Mouse (Mus musculus): ENCODE data around the gene BC049730. TPM values are rescaled to one million over a fixed set of nuclear protein-coding genes. Genes with fewer than 3 reads are reported as not detected.

BC049730 gene
- polyA plus RNA-seq, 1 experiment from 2014 or later: not detected

Other genes starting within 250 kb of the BC049730 start
- 5.8 and 6.5 TPM in 2 replicates for gene Plaur, start 246.8 kb upstream of the BC049730 start, polyA plus RNA-seq (2015; fragmentation: Nextera tagmentation; extraction: Ambion mirVana)
- gene Cadm4, start 227.2 kb upstream of the BC049730 start, polyA plus RNA-seq (2015; fragmentation: Nextera tagmentation; extraction: Ambion mirVana): 0.20 and 0.25 TPM in 2 replicates
- gene Zfp428, start 202.2 kb upstream of the BC049730 start, polyA plus RNA-seq (2015; fragmentation: Nextera tagmentation; extraction: Ambion mirVana): 4.2 and 4.5 TPM in 2 replicates
- gene AC161166.1, start 196.8 kb upstream of the BC049730 start, polyA plus RNA-seq (2015; fragmentation: Nextera tagmentation; extraction: Ambion mirVana): not detected in 2 replicates
- 1.6 and 2.0 TPM in 2 replicates for gene Irgq, start 178.6 kb upstream of the BC049730 start, polyA plus RNA-seq (2015; fragmentation: Nextera tagmentation; extraction: Ambion mirVana)
- not detected in 2 replicates for gene Pinlyp, start 163.1 kb upstream of the BC049730 start, polyA plus RNA-seq (2015; fragmentation: Nextera tagmentation; extraction: Ambion mirVana)
- 41.1 and 48.9 TPM in 2 replicates for gene Xrcc1, start 163.0 kb upstream of the BC049730 start, polyA plus RNA-seq (2015; fragmentation: Nextera tagmentation; extraction: Ambion mirVana)
- gene Ethe1, start 121.7 kb upstream of the BC049730 start, polyA plus RNA-seq (2015; fragmentation: Nextera tagmentation; extraction: Ambion mirVana): 27.1 and 28.9 TPM in 2 replicates
- 0.22 and 0.24 TPM in 2 replicates for gene Zfp575, start 121.6 kb upstream of the BC049730 start, polyA plus RNA-seq (2015; fragmentation: Nextera tagmentation; extraction: Ambion mirVana)
- 0.10 and 0.12 TPM in 2 replicates for gene Phldb3, start 98.5 kb upstream of the BC049730 start, polyA plus RNA-seq (2015; fragmentation: Nextera tagmentation; extraction: Ambion mirVana)
- not detected in 2 replicates for gene Lypd3, start 72.7 kb upstream of the BC049730 start, polyA plus RNA-seq (2015; fragmentation: Nextera tagmentation; extraction: Ambion mirVana)
- gene Tex101, start 32.6 kb upstream of the BC049730 start, polyA plus RNA-seq (2015; fragmentation: Nextera tagmentation; extraction: Ambion mirVana): 0.08 TPM in 1 of 2 replicates, not detected in the other
- not detected in 2 replicates for gene Gm4763, start 17.7 kb downstream of the BC049730 start, polyA plus RNA-seq (2015; fragmentation: Nextera tagmentation; extraction: Ambion mirVana)
- 10.1 and 13.5 TPM in 2 replicates for gene Cd177, start 51.1 kb downstream of the BC049730 start, polyA plus RNA-seq (2015; fragmentation: Nextera tagmentation; extraction: Ambion mirVana)
- gene Ceacam10, start 68.0 kb downstream of the BC049730 start, polyA plus RNA-seq (2015; fragmentation: Nextera tagmentation; extraction: Ambion mirVana): 2.1 and 2.4 TPM in 2 replicates
- 1.6 and 1.9 TPM in 2 replicates for gene Gm9844, start 153.0 kb downstream of the BC049730 start, polyA plus RNA-seq (2015; fragmentation: Nextera tagmentation; extraction: Ambion mirVana)
- not detected in 2 replicates for gene Lypd4, start 160.7 kb downstream of the BC049730 start, polyA plus RNA-seq (2015; fragmentation: Nextera tagmentation; extraction: Ambion mirVana)
- not detected in 2 replicates for gene Dmrtc2, start 160.8 kb downstream of the BC049730 start, polyA plus RNA-seq (2015; fragmentation: Nextera tagmentation; extraction: Ambion mirVana)
- gene Rps19, start 175.1 kb downstream of the BC049730 start, polyA plus RNA-seq (2015; fragmentation: Nextera tagmentation; extraction: Ambion mirVana): 1,016 and 1,167 TPM in 2 replicates
- 6.0 and 7.2 TPM in 2 replicates for gene Cd79a, start 188.1 kb downstream of the BC049730 start, polyA plus RNA-seq (2015; fragmentation: Nextera tagmentation; extraction: Ambion mirVana)
- 41.7 and 46.4 TPM in 2 replicates for gene Arhgef1, start 193.7 kb downstream of the BC049730 start, polyA plus RNA-seq (2015; fragmentation: Nextera tagmentation; extraction: Ambion mirVana)
- not detected in 2 replicates for gene Gm4881, start 235.3 kb downstream of the BC049730 start, polyA plus RNA-seq (2015; fragmentation: Nextera tagmentation; extraction: Ambion mirVana)

All from liver, embryonic 15.5 days (tissue).